Mouse (Mus musculus): Measurements from ENCODE around the gene Zfp78.

The Zfp78 gene

DNA sequence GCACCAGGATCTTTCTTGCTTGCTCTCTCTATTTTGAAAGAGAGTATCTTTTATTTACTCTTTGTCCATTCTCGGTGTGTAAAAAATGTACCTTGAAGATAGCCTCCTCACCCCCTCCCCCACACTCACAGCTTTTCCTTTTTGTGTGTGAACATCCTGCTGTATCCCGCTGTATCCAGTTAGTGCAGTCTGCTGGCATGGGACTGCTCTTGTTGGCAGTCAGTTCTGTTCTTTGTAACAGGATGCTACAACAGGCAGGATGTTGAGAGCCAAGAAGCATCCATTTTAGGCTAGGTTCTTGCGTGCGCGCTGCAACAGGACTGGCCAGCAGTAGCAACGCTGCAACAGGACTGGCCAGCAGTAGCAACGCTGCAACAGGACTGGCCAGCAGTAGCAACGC, 23.9 kb downstream of the Zfp78 start:
- no peak for DNase-seq (ENCODE audit: extremely low spot score, low read depth, low spot score)

DNA sequence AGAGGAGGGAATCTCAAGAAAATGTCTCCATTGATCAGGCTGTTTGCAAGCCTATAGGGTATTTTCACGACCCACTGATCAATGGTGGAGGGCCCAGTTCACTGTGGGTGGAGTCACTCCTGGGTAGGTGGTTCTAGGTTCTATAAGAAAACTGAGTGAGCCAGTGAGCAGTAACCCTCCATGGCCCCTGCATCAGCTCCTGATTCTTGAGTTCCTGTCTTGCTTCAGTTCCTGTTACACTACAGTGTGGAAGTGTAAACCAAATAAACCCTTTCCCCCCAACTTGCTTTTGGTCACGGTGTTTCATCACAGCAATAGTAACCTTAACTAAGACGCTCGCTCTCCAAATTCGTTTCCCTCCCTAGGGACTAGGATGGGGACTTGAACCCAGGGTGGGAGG, 25.9 kb downstream of the Zfp78 start:
- no peak for DNase-seq (ENCODE audit: extremely low spot score, low read depth, low spot score)

DNA sequence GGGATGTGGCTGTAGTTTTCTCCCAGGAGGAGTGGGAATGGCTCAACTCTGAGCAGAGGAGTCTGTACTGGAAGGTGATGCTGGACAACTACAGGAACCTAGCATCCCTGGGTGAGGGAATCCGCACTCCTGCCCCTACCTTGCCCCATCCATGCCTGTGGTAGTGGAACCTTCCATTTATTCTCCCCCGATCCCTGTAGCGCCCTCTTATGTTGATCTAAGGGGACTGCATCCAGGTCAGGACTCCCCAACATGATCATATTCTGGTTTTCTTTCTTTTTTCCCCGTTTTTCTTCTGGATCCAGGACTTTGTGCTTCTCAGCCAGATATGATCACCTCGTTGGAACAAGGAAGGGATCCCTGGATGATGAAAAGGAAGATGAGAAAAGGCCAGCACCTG, 26.4 kb downstream of the Zfp78 start:
- no peak for DNase-seq (ENCODE audit: extremely low spot score, low read depth, low spot score)

DNA sequence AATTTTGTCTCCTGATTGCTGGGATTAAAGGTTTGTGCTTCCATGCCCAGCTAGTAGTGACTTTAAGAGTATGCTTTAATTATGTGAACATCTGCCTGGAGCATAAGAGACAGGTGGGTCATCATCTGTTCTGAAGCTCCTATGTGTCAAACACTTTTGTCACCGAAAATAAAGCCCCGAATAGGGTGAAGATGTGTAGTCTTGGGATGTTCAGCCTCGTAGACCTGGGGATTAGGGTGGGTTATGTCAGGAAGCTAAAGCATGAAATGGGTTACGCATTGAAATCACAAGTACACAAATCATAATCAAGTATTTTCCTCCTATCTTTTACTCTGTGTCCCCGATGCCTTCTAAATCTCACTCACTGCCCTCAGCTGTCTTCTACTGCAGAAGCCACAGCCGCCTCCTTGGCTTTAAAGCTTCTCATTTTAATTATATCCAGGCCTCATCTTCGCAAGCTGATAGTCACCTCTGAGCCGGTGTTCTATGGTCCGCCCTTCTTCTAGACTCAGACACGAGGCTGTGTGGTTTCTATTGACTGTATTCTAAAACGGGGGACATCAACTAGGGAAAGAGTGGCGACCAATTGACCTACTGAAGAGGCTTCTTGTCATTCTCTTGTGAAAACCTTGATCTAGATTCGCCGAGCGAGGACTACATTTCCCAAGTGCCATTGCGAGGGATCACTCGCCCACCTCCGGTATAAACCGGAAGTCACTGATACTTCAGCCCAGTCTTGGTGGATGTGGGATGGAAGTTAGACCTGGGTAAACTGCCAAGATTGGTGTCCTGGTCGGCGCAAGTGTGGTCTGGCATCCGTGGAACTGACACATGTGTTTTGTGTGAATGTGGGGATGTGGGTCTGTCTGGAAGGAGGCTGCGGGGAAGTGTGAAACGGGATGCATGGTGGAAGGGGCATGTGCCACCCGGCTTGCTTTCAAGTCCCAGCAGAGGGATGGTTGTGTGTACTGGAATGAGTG, 35.2 kb downstream of the Zfp78 start, which contains the start of gene Smim17:
Gene Smim17 (plus strand): TSS at position 720 of the 980 bp plus-strand sequence.
- DNase-seq (ENCODE audit: extremely low spot score, low read depth, low spot score) = no peak

DNA sequence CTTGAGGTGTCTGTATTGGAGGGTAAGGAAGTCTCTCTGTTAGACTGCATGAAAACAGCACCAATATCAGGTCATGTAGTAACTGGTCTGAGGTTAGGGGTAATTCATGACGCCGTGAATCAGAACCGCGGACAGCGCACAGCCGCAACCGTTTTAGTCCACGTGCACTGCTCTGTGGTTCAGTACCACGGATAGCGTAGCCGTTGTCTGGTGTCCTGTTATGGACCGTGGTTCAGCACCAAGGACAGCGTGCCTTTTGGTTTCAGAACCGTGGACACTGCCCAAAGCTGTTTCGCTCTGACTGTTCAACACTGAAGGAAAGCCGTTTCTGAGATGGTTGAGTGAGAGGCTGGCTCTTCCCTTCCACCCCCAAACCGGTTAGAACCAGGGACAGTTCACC, 47.0 kb downstream of the Zfp78 start, which contains the start of gene Gm20715:
Gene Gm20715 (plus strand): TSS at position 235 of the 400 bp plus-strand sequence.
- DNase-seq (ENCODE audit: extremely low spot score, low read depth, low spot score) = peak; percentile 98

DNA sequence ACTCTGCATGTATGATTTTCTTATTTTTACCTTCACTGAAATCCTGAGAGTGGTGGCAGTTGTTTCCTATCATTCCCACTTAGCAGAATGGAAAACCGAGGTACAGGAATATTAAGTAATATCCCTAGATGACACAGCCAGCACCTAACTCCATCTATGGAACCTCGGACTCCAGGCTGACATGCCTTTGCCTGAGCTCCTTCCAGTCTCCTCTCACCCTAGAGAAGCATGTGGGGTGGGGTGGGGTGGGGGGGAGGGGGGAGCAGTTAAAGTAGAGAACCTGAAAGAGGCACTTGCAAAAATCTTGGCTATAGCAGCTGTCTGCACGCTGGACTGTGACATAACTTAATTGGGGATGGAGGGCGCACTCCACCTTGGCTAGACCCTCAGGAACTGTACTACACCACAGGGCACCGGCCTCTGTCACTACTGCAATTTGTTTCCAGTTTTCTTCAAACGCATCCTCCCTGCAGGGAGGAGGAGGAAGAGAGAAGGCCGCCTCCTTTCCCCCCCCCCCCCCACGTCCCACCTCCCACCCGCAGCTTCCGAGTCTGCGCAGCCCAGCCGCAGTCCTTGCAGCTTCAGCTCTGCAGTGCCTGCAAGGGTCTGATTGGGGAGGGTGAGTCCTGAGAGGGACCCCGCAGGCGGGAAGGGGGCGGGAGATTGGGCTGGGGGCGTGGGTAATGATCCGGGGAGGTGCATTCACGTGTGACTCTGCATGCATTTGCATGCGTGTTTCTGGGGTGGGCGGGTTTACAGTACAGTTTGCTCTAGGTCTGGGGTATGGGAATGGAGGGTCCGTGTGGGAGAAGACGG, 51.8 kb downstream of the Zfp78 start:
- DNase-seq (ENCODE audit: extremely low spot score, low read depth, low spot score) = no peak

DNA sequence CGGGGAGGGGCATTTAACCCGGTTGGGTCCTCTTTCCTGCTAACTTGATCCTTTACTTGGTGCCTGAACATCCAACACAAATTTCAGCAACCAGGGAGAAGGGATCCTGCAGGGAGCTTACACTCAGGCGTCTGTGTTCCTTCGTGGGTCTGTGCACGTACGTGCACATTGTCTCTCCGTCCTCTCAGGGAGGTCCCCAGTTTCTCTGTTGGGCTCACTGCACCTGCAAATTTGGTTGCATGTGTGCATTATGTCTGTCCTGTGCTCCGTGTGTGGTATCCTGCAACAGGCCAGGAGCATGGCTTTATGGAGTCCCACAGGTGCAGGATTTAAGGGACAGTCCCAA, 52.3 kb downstream of the Zfp78 start:
- no peak for DNase-seq (ENCODE audit: extremely low spot score, low read depth, low spot score)

DNA sequence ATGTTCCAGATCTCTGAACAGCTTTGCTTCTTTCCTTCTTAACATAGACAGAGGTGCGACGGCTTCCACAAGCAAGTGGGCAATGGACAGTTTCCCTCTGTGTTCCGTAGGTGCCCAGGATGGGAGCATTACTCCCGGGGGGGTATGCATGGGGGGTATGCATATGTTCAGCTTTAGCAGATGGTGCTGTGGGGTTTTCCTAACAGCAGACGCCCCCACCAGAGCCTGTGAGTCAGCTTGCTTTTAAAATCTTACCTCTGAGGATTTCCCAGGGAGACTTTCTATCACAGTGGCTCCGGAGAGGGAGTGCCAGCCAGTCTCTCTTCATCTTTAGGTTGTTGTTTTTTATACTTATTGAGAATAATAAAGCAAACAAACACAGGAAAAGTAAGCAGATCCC, 56.8 kb downstream of the Zfp78 start:
- no peak for DNase-seq (ENCODE audit: extremely low spot score, low read depth, low spot score)

DNA sequence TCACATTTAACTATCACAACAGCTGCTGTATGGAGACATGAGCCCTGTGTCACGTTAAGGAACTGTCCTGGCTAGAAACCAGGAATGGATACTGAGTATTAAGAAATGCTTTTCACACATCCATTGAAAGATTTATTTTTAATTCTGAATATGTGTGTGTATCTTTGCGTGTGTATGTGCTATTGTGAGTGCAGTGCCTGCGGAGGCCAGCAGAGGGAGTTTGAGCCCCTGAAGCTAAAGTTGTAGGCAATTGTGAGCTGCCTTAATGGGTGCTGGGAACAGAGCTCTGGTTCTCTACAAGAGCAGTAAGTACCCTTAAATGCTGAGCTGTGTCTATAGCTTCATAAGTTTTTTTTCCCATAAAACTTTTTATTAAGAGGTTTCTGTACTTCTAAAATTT, 66.3 kb downstream of the Zfp78 start:
- no peak for DNase-seq (ENCODE audit: extremely low spot score, low read depth, low spot score)

DNA sequence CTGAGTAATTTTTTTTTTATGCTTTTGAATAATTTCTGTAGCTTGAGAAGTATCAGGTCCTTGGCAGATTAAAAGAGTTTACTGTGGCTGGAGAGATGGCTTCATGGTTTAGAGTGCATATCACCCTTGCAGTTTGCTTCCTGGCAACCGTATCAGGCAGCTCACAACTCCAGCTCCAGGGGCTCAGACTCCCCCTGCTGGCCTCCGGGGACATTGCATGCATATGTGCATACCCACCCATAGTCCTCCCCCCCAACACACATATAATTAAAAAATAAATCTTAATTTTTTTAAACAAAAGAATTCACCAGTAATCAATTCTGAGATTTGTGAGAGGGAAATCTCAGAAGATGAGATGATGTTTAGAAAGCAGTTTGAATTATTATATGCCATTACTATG, 67.3 kb downstream of the Zfp78 start:
- no peak for DNase-seq (ENCODE audit: extremely low spot score, low read depth, low spot score)
